ENCODE assay signal across 8 mouse cellular contexts in genomic region chr11:102407834-102408215, GRCm38 (mm10). TPM values are rescaled to one million over a fixed set of nuclear protein-coding genes. Genes with fewer than 3 reads are reported as not detected.
DNase-seq lines count a peak whose midpoint lies in the region; ATAC-seq and TF ChIP-seq lines count a peak whose summit lies in the region.

Slc25a39 (minus strand) TSS chr11:102407946.

- peak within 1 kb of the TSS; percentile 87 for H3K9ac ChIP-seq in MEL (ENCODE audit: control insufficient read depth, low read depth, low read length, poor library complexity, severe bottlenecking)
- peak within 1 kb of the TSS; percentile 89 for H3K9ac ChIP-seq in forebrain, embryonic 11.5 days (ENCODE audit: low read length)
- peak within 1 kb of the TSS; percentile 74 for H3K9ac ChIP-seq in liver, embryonic 11.5 days (ENCODE audit: low read depth, low read length)
- H3K9ac ChIP-seq in stomach, embryonic 15.5 days, result peak within 1 kb of the TSS; percentile 86

- H3K4me3 ChIP-seq in kidney, adult 2 months (ENCODE audit: insufficient read depth, low read depth, low read length), result peak within 1 kb of the TSS; percentile 81
- peak within 1 kb of the TSS; percentile 80 to 92 for H3K4me3 ChIP-seq in MEL (ENCODE audit: control insufficient read depth in 1 of 2, insufficient read depth in 1 of 2, low read depth in 2 of 2, low read length in 2 of 2)
- peak within 1 kb of the TSS; percentile 77 for H3K4me3 ChIP-seq in forebrain, embryonic 11.5 days (ENCODE audit: low read depth, low read length)
- peak within 1 kb of the TSS; percentile 67 for H3K4me3 ChIP-seq in liver, embryonic 11.5 days (ENCODE audit: low read depth, low read length)
- H3K4me3 ChIP-seq in stomach, embryonic 15.5 days (replicated peaks), result peak within 1 kb of the TSS; percentile 90

- no peaks in the 10 kb centered on the region for H3K9me3 ChIP-seq in MEL (replicated peaks; ENCODE audit: insufficient read depth, low read length)
- no peaks in the 10 kb centered on the region for H3K9me3 ChIP-seq in forebrain, embryonic 11.5 days (ENCODE audit: control insufficient read depth, low read length)
- no peaks in the 10 kb centered on the region for H3K9me3 ChIP-seq in liver, embryonic 11.5 days (ENCODE audit: control insufficient read depth, low read length)
- no peaks in the 10 kb centered on the region for H3K9me3 ChIP-seq in stomach, embryonic 15.5 days

- peak within 1 kb of the TSS; percentile 82 for H3K4me2 ChIP-seq in forebrain, embryonic 11.5 days (ENCODE audit: low read depth, low read length, severe bottlenecking)
- peak within 1 kb of the TSS; percentile 94 for H3K4me2 ChIP-seq in liver, embryonic 11.5 days
- peak within 1 kb of the TSS; percentile 86 for H3K4me2 ChIP-seq in stomach, embryonic 15.5 days

- H3K27me3 ChIP-seq in kidney, adult 2 months (replicated peaks; ENCODE audit: control insufficient read depth, insufficient read depth, low read length), result no peaks in the 10 kb centered on the region
- no peaks in the 10 kb centered on the region for H3K27me3 ChIP-seq in MEL (ENCODE audit: control insufficient read depth in 1 of 2, insufficient read depth in 2 of 2, low read length in 2 of 2)
- H3K27me3 ChIP-seq in forebrain, embryonic 11.5 days (ENCODE audit: control insufficient read depth, insufficient read depth, low read length), result no peaks in the 10 kb centered on the region
- H3K27me3 ChIP-seq in liver, embryonic 11.5 days (replicated peaks; ENCODE audit: control insufficient read depth, insufficient read depth, low read length), result no peaks in the 10 kb centered on the region
- H3K27me3 ChIP-seq in stomach, embryonic 15.5 days (replicated peaks), result no peaks in the 10 kb centered on the region

- H3K27ac ChIP-seq in kidney, adult 2 months (ENCODE audit: insufficient read depth, low read depth, low read length), result peak within 1 kb of the TSS; percentile 97
- H3K27ac ChIP-seq in MEL (ENCODE audit: control insufficient read depth, low read depth, low read length), result peak within 1 kb of the TSS; percentile 97
- peak within 1 kb of the TSS; percentile 76 for H3K27ac ChIP-seq in forebrain, embryonic 11.5 days (ENCODE audit: low read depth, low read length)
- H3K27ac ChIP-seq in liver, embryonic 11.5 days (ENCODE audit: low read depth, low read length), result peak within 1 kb of the TSS; percentile 98
- peak within 1 kb of the TSS; percentile 94 for H3K27ac ChIP-seq in stomach, embryonic 15.5 days

- H3K79me2 ChIP-seq in MEL (ENCODE audit: control insufficient read depth, insufficient read depth, low read length, poor library complexity), result peaks cover 19% of the 10 kb centered on the region

- no peak for DNase-seq in kidney, adult 2 months
- no peak for DNase-seq in kidney, adult 9 months
- peak; percentile 90 for DNase-seq in MEL (ENCODE audit: low read depth, low spot score)
- DNase-seq in forebrain, embryonic 11.5 days (ENCODE audit: low spot score), result peak; percentile 71
- DNase-seq in liver, embryonic 11.5 days (ENCODE audit: low spot score), result no peak
- DNase-seq in thymus, postnatal 36 days, result no peak

- TF ChIP-seq RAD21 in MEL (IDR thresholded peaks at IDR 0.05; ENCODE audit: low read depth, low read length), result no peak

- TF ChIP-seq EP300 in MEL (IDR thresholded peaks at IDR 0.05; ENCODE audit: low read depth in 1 of 2, low read length in 2 of 2), result no peak

- peak; percentile 16; the same call in 1 of the 2 replicates for ATAC-seq in forebrain, embryonic 11.5 days (replicated peaks; ENCODE audit: low FRiP score)
- ATAC-seq in hematopoietic stem cell, adult 5-6 weeks (replicated peaks in 1 of 2; ENCODE audit: insufficient read depth in 1 of 2, low FRiP score in 2 of 2, low TSS enrichment in 1 of 2, low read depth in 1 of 2, poor library complexity in 2 of 2, severe bottlenecking in 2 of 2), result 0 out of 4 replicates have a peak, but pooled peaks of 1 of the 2 experiments have one; percentile 3
- ATAC-seq in liver, embryonic 11.5 days (replicated peaks; ENCODE audit: low FRiP score), result peak; percentile 34; the same call in 1 of the 2 replicates
- no peak for ATAC-seq in stomach, embryonic 15.5 days (ENCODE audit: insufficient read depth, low FRiP score, low read depth)

- 0% methylated on average over 19 of the region's 19 CpGs for WGBS in kidney, adult 2 months
- WGBS in forebrain, embryonic 11.5 days, result under 1% methylated on average over 19 of the region's 19 CpGs
- under 1% methylated on average over 19 of the region's 19 CpGs for WGBS in liver, embryonic 11.5 days
- WGBS in stomach, embryonic 15.5 days, result under 1% methylated on average over 19 of the region's 19 CpGs

- TF ChIP-seq POLR2A in kidney, adult 2 months (IDR thresholded peaks at IDR 0.05; ENCODE audit: low read depth, low read length), result no peak
- TF ChIP-seq POLR2A in MEL (IDR thresholded peaks at IDR 0.05; ENCODE audit: control insufficient read depth in 1 of 2, insufficient read depth in 1 of 2, low read depth in 1 of 2, low read length in 2 of 2, poor library complexity in 1 of 2), result peak; percentile 14 to 77; a peak in 2 of 4 replicates

- TF ChIP-seq CTCF in kidney, adult 2 months (conservative IDR thresholded peaks at IDR 0.05; ENCODE audit: insufficient read depth, insufficient read length, low read depth, low read length), result no peak
- no peak for TF ChIP-seq CTCF in MEL (IDR thresholded peaks at IDR 0.05 in 2 of 3, conservative IDR thresholded peaks at IDR 0.05 in 1 of 3; ENCODE audit: control insufficient read depth in 1 of 3, insufficient read depth in 1 of 3, low read depth in 2 of 3, low read length in 3 of 3, poor library complexity in 1 of 3, severe bottlenecking in 1 of 3)

- H3K36me3 ChIP-seq in kidney, adult 2 months (ENCODE audit: control insufficient read depth, insufficient read depth, low read length), result peaks cover 5% of the 10 kb centered on the region
- H3K36me3 ChIP-seq in MEL (ENCODE audit: control insufficient read depth in 1 of 2, insufficient read depth in 2 of 2, low read length in 2 of 2), result peaks cover 0 to 14% of the 10 kb centered on the region in 2 experiments; a peak in 2 of 4 replicates
- peaks cover 5% of the 10 kb centered on the region for H3K36me3 ChIP-seq in forebrain, embryonic 11.5 days (ENCODE audit: control insufficient read depth, insufficient read depth, low read length)
- peaks cover 19% of the 10 kb centered on the region for H3K36me3 ChIP-seq in liver, embryonic 11.5 days (ENCODE audit: control insufficient read depth, insufficient read depth, low read length)
- H3K36me3 ChIP-seq in stomach, embryonic 15.5 days, result peaks cover 15% of the 10 kb centered on the region

- H3K4me1 ChIP-seq in kidney, adult 2 months (ENCODE audit: control insufficient read depth, insufficient read depth, low read length), result peaks cover 18% of the 10 kb centered on the region
- H3K4me1 ChIP-seq in MEL (ENCODE audit: control insufficient read depth in 1 of 2, insufficient read depth in 2 of 2, low read length in 2 of 2), result peaks cover 11 to 22% of the 10 kb centered on the region in 2 experiments
- peaks cover 13% of the 10 kb centered on the region for H3K4me1 ChIP-seq in forebrain, embryonic 11.5 days (replicated peaks; ENCODE audit: control insufficient read depth, insufficient read depth, low read length)
- peaks cover 27% of the 10 kb centered on the region for H3K4me1 ChIP-seq in liver, embryonic 11.5 days (replicated peaks; ENCODE audit: control insufficient read depth, insufficient read depth, low read length)
- H3K4me1 ChIP-seq in stomach, embryonic 15.5 days, result peaks cover 22% of the 10 kb centered on the region

TF ChIP-seq in MEL, 35 proteins besides CTCF, POLR2A, EP300 and RAD21:
- peak; percentile 13; the same call in 1 of the 2 replicates for TF ChIP-seq MAZ (IDR thresholded peaks at IDR 0.05; ENCODE audit: low read depth, low read length)
- peak; percentile 51; the same call in 1 of the 2 replicates for TF ChIP-seq KAT2A (conservative IDR thresholded peaks at IDR 0.05; ENCODE audit: low read depth, low read length)
- no peak; the same call in 1 of the 2 replicates for TF ChIP-seq E2F4 (IDR thresholded peaks at IDR 0.05; ENCODE audit: borderline replicate concordance, low read depth, low read length)
- peak; percentile 98 for TF ChIP-seq CHD1 (IDR thresholded peaks at IDR 0.05; ENCODE audit: low read depth, low read length)
- 0 out of 2 replicates have a peak, but pooled peaks have one; percentile 33 for TF ChIP-seq TBP (IDR thresholded peaks at IDR 0.05; ENCODE audit: low read depth, low read length)

RNA-seq across cellular contexts. Expression of gene Slc25a39, which starts in this region (rescaled TPM):
- polyA plus RNA-seq in kidney, adult 2 months (2012; rRNA removed), result 1,128 and 1,486 TPM in 2 replicates
- total RNA-seq in MEL (2012; rRNA removed), result 174 and 183 TPM in 2 replicates
- polyA plus RNA-seq in MEL (2012; ENCODE audit: insufficient read depth in 1 of 2, insufficient read length in 2 of 2, low read depth in 1 of 2, low replicate concordance in 2 of 2, missing spikeins in 1 of 2), result 100 to 1,000 TPM in 1 of 2 experiments, not detected in 1; 325 TPM
- 196 and 214 TPM in 2 replicates for polyA plus RNA-seq in forebrain, embryonic 11.5 days (2014; fragmentation: Nextera tagmentation; extraction: Ambion mirVana)
- 24.3 and 28.5 TPM in 2 replicates for total RNA-seq in hematopoietic stem cell, adult 5-6 weeks (2017)
- polyA plus RNA-seq in liver, embryonic 11.5 days (2014; fragmentation: Nextera tagmentation; extraction: Ambion mirVana), result 282 and 283 TPM in 2 replicates
- polyA plus RNA-seq in stomach, embryonic 15.5 days (2015; fragmentation: Nextera tagmentation; extraction: Ambion mirVana), result 256 and 259 TPM in 2 replicates

Comparison
In these comparisons a context has a peak if more than half of its experiments do, and no peak if none do; other contexts are left out.
1. DNase-seq: peak in MEL (single experiment) and forebrain, embryonic 11.5 days (single experiment); none in kidney, adult 2 months (single experiment), kidney, adult 9 months (single experiment), liver, embryonic 11.5 days (single experiment) and thymus, postnatal 36 days (0 of 2).
2. Peak in every context shown above with its lines, with median percentiles within 50 percentile points of each other: H3K27ac ChIP-seq, H3K4me3 ChIP-seq, H3K9ac ChIP-seq and H3K4me2 ChIP-seq.